Mouse (Mus musculus): ENCODE results near the gene Cd200. TPM values are rescaled to one million over a fixed set of nuclear protein-coding genes. Genes with fewer than 3 reads are reported as not detected.

Cd200 gene
- polyA plus RNA-seq, 1 experiment from 2014 or later, result 27.6 TPM

GRCm38 (mm10) chr16:45378147-45378943, 30.5 kb downstream of the Cd200 start:
- no peaks in the 10 kb centered on the region for H3K9me3 ChIP-seq (ENCODE audit: control insufficient read depth, low read length)
- 72% methylated on average over 5 of the region's 5 CpGs for WGBS
- no peak overlapping the region for H3K4me2 ChIP-seq (ENCODE audit: low read length)
- no peaks in the 10 kb centered on the region for H3K27me3 ChIP-seq (ENCODE audit: control insufficient read depth, insufficient read depth, low read length)
- no peaks in the 10 kb centered on the region for H3K36me3 ChIP-seq (ENCODE audit: control insufficient read depth, insufficient read depth, low read length)
- no peak overlapping the region for H3K9ac ChIP-seq (ENCODE audit: low read length)
- no peak for ATAC-seq (ENCODE audit: insufficient number of reproducible peaks, insufficient read depth, low FRiP score, low read depth)
- H3K27ac ChIP-seq (replicated peaks in 1 of 2; ENCODE audit: control insufficient read depth in 1 of 2, insufficient read depth in 1 of 2, low read depth in 2 of 2, low read length in 2 of 2), result no peak overlapping the region
- no peaks in the 10 kb centered on the region for H3K4me1 ChIP-seq (ENCODE audit: control insufficient read depth in 2 of 2, insufficient read depth in 2 of 2, low read length in 2 of 2)
- no peak overlapping the region for H3K4me3 ChIP-seq (ENCODE audit: control insufficient read depth in 1 of 2, insufficient read depth in 1 of 2, low read depth in 1 of 2, low read length in 2 of 2)

- no peak for ATAC-seq (ENCODE audit: insufficient number of reproducible peaks, insufficient read depth, low FRiP score, low read depth)
- H3K36me3 ChIP-seq (ENCODE audit: control insufficient read depth, insufficient read depth, low read length), result no peaks in the 10 kb centered on the region
- H3K4me3 ChIP-seq (ENCODE audit: control insufficient read depth in 1 of 2, insufficient read depth in 1 of 2, low read depth in 1 of 2, low read length in 2 of 2), result no peak overlapping the region
- no peak overlapping the region for H3K9ac ChIP-seq (ENCODE audit: low read length)
- no peak overlapping the region for H3K27ac ChIP-seq (replicated peaks in 1 of 2; ENCODE audit: control insufficient read depth in 1 of 2, insufficient read depth in 1 of 2, low read depth in 2 of 2, low read length in 2 of 2)
- no peak overlapping the region for H3K4me2 ChIP-seq (ENCODE audit: low read length)
- 78% methylated on average over 4 of the region's 4 CpGs for WGBS
- H3K4me1 ChIP-seq (ENCODE audit: control insufficient read depth in 2 of 2, insufficient read depth in 2 of 2, low read length in 2 of 2), result no peaks in the 10 kb centered on the region
- no peaks in the 10 kb centered on the region for H3K27me3 ChIP-seq (ENCODE audit: control insufficient read depth, insufficient read depth, low read length)
- no peaks in the 10 kb centered on the region for H3K9me3 ChIP-seq (ENCODE audit: control insufficient read depth, low read length)
Observed at GRCm38 (mm10) chr16:45377332-45377731, 31.5 kb downstream of the Cd200 start.

- 43% methylated on average over 2 of the region's 2 CpGs for WGBS
- Histone ChIP-seq H3K4me2 (ENCODE audit: low read length) (no peak overlapping the region), H3K4me1 (ENCODE audit: control insufficient read depth in 2 of 2, insufficient read depth in 2 of 2, low read length in 2 of 2) (no peaks in the 10 kb centered on the region), H3K36me3 (ENCODE audit: control insufficient read depth, insufficient read depth, low read length) (no peaks in the 10 kb centered on the region), H3K4me3 (ENCODE audit: control insufficient read depth in 1 of 2, insufficient read depth in 1 of 2, low read depth in 1 of 2, low read length in 2 of 2) (no peak overlapping the region), H3K9ac (ENCODE audit: low read length) (no peak overlapping the region), H3K9me3 (ENCODE audit: control insufficient read depth, low read length) (no peaks in the 10 kb centered on the region), H3K27me3 (ENCODE audit: control insufficient read depth, insufficient read depth, low read length) (no peaks in the 10 kb centered on the region), H3K27ac (replicated peaks in 1 of 2; ENCODE audit: control insufficient read depth in 1 of 2, insufficient read depth in 1 of 2, low read depth in 2 of 2, low read length in 2 of 2) (no peak overlapping the region)
- no peak for ATAC-seq (ENCODE audit: insufficient number of reproducible peaks, insufficient read depth, low FRiP score, low read depth)
Observed at GRCm38 (mm10) chr16:45376812-45377211, 32.0 kb downstream of the Cd200 start.

- no peak overlapping the region for H3K4me2 ChIP-seq (ENCODE audit: low read length)
- ATAC-seq (ENCODE audit: insufficient number of reproducible peaks, insufficient read depth, low FRiP score, low read depth), result no peak
Observed at GRCm38 (mm10) chr16:45376294-45376693, 32.6 kb downstream of the Cd200 start.

GRCm38 (mm10) chr16:45375506-45376225, 33.2 kb downstream of the Cd200 start:
- H3K9ac ChIP-seq (ENCODE audit: low read length), result no peak overlapping the region
- H3K27me3 ChIP-seq (ENCODE audit: control insufficient read depth, insufficient read depth, low read length), result no peaks in the 10 kb centered on the region
- no peak overlapping the region for H3K4me3 ChIP-seq (ENCODE audit: control insufficient read depth in 1 of 2, insufficient read depth in 1 of 2, low read depth in 1 of 2, low read length in 2 of 2)
- H3K27ac ChIP-seq (replicated peaks in 1 of 2; ENCODE audit: control insufficient read depth in 1 of 2, insufficient read depth in 1 of 2, low read depth in 2 of 2, low read length in 2 of 2), result no peak overlapping the region
- no peaks in the 10 kb centered on the region for H3K9me3 ChIP-seq (ENCODE audit: control insufficient read depth, low read length)
- H3K36me3 ChIP-seq (ENCODE audit: control insufficient read depth, insufficient read depth, low read length), result no peaks in the 10 kb centered on the region
- H3K4me1 ChIP-seq (ENCODE audit: control insufficient read depth in 2 of 2, insufficient read depth in 2 of 2, low read length in 2 of 2), result no peaks in the 10 kb centered on the region
- no peak overlapping the region for H3K4me2 ChIP-seq (ENCODE audit: low read length)
- no peak for ATAC-seq (ENCODE audit: insufficient number of reproducible peaks, insufficient read depth, low FRiP score, low read depth)
- 49% methylated on average over 2 of the region's 2 CpGs for WGBS

More at GRCm38 (mm10) chr16:45376294-45376693, 32.6 kb downstream of the Cd200 start:
- no peaks in the 10 kb centered on the region for H3K4me1 ChIP-seq (ENCODE audit: control insufficient read depth in 2 of 2, insufficient read depth in 2 of 2, low read length in 2 of 2)
- H3K9ac ChIP-seq (ENCODE audit: low read length), result no peak overlapping the region
- H3K27ac ChIP-seq (replicated peaks in 1 of 2; ENCODE audit: control insufficient read depth in 1 of 2, insufficient read depth in 1 of 2, low read depth in 2 of 2, low read length in 2 of 2), result no peak overlapping the region
- no peaks in the 10 kb centered on the region for H3K36me3 ChIP-seq (ENCODE audit: control insufficient read depth, insufficient read depth, low read length)
- H3K9me3 ChIP-seq (ENCODE audit: control insufficient read depth, low read length), result no peaks in the 10 kb centered on the region
- WGBS, result 69% methylated on average over 4 of the region's 4 CpGs
- H3K27me3 ChIP-seq (ENCODE audit: control insufficient read depth, insufficient read depth, low read length), result no peaks in the 10 kb centered on the region
- H3K4me3 ChIP-seq (ENCODE audit: control insufficient read depth in 1 of 2, insufficient read depth in 1 of 2, low read depth in 1 of 2, low read length in 2 of 2), result no peak overlapping the region

- 81% methylated on average over 2 of the region's 2 CpGs for WGBS
- H3K27me3 ChIP-seq (ENCODE audit: control insufficient read depth, insufficient read depth, low read length), result no peaks in the 10 kb centered on the region
- no peak overlapping the region for H3K9ac ChIP-seq (ENCODE audit: low read length)
- no peak overlapping the region for H3K27ac ChIP-seq (replicated peaks in 1 of 2; ENCODE audit: control insufficient read depth in 1 of 2, insufficient read depth in 1 of 2, low read depth in 2 of 2, low read length in 2 of 2)
- no peak overlapping the region for H3K4me2 ChIP-seq (ENCODE audit: low read length)
- no peaks in the 10 kb centered on the region for H3K4me1 ChIP-seq (ENCODE audit: control insufficient read depth in 2 of 2, insufficient read depth in 2 of 2, low read length in 2 of 2)
- ATAC-seq (ENCODE audit: insufficient number of reproducible peaks, insufficient read depth, low FRiP score, low read depth), result no peak
- H3K4me3 ChIP-seq (ENCODE audit: control insufficient read depth in 1 of 2, insufficient read depth in 1 of 2, low read depth in 1 of 2, low read length in 2 of 2), result no peak overlapping the region
- no peaks in the 10 kb centered on the region for H3K9me3 ChIP-seq (ENCODE audit: control insufficient read depth, low read length)
- no peaks in the 10 kb centered on the region for H3K36me3 ChIP-seq (ENCODE audit: control insufficient read depth, insufficient read depth, low read length)
Observed at GRCm38 (mm10) chr16:45374074-45374473, 34.8 kb downstream of the Cd200 start.

GRCm38 (mm10) chr16:45371076-45371475, 37.8 kb downstream of the Cd200 start:
- Histone ChIP-seq H3K4me2 (ENCODE audit: low read length) (no peak overlapping the region), H3K4me1 (ENCODE audit: control insufficient read depth in 2 of 2, insufficient read depth in 2 of 2, low read length in 2 of 2) (0 out of 4 replicates have a peak, but pooled peaks cover 0 to 2% of the 10 kb centered on the region in 2 experiments), H3K36me3 (ENCODE audit: control insufficient read depth, insufficient read depth, low read length) (no peaks in the 10 kb centered on the region), H3K9me3 (ENCODE audit: control insufficient read depth, low read length) (no peaks in the 10 kb centered on the region), H3K27me3 (ENCODE audit: control insufficient read depth, insufficient read depth, low read length) (no peaks in the 10 kb centered on the region), H3K27ac (replicated peaks in 1 of 2; ENCODE audit: control insufficient read depth in 1 of 2, insufficient read depth in 1 of 2, low read depth in 2 of 2, low read length in 2 of 2) (no peak overlapping the region), H3K9ac (ENCODE audit: low read length) (no peak overlapping the region), H3K4me3 (ENCODE audit: control insufficient read depth in 1 of 2, insufficient read depth in 1 of 2, low read depth in 1 of 2, low read length in 2 of 2) (no peak overlapping the region)
- ATAC-seq (ENCODE audit: insufficient number of reproducible peaks, insufficient read depth, low FRiP score, low read depth), result no peak
- WGBS, result 65% methylated on average over 1 of the region's 1 CpGs
